Mouse (Mus musculus) ES-Bruce4 (cell line): ENCODE results near the gene Ankrd1. TPM values are rescaled to one million over a fixed set of nuclear protein-coding genes. Genes with fewer than 3 reads are reported as not detected.
A peak's percentile ranks its signal among the peaks of the same experiment; 100 is the strongest.

ENCODE experiments used
- H3K27ac ChIP-seq: 2 replicates; pipeline ENCODE4 v1.5.1; 2012; ENCODE audit warnings: low read length, inconsistent platforms; ENCODE audit not compliant: insufficient read depth
- H3K27me3 ChIP-seq: 2 replicates; pipeline ENCODE4 v1.6.1; 2012; ENCODE audit warnings: mild to moderate bottlenecking, low read length, inconsistent platforms; ENCODE audit not compliant: control insufficient read depth, poor library complexity, insufficient read depth, severe bottlenecking
- H3K36me3 ChIP-seq: 2 replicates; pipeline ENCODE4 v1.6.1; 2012; ENCODE audit warnings: inconsistent platforms, mild to moderate bottlenecking, low read length, moderate library complexity; ENCODE audit not compliant: control insufficient read depth, poor library complexity, insufficient read depth, severe bottlenecking
- H3K4me1 ChIP-seq: one replicate; pipeline ENCODE4 v1.8.1; 2011; ENCODE audit warnings: low read length; ENCODE audit not compliant: control insufficient read depth, insufficient read depth
- H3K4me3 ChIP-seq: 2 replicates; pipeline ENCODE4 v1.5.1; 2011; ENCODE audit warnings: low read depth, mild to moderate bottlenecking, low read length
- H3K9ac ChIP-seq: 2 replicates; pipeline ENCODE4 v1.6.1; 2012; ENCODE audit warnings: low read depth, mild to moderate bottlenecking, inconsistent platforms; ENCODE audit not compliant: poor library complexity, severe bottlenecking
- H3K9me3 ChIP-seq: replicated peaks from 2 replicates; pipeline ENCODE4 v1.6.1; 2012; ENCODE audit warnings: mild to moderate bottlenecking, low read length, inconsistent platforms; ENCODE audit not compliant: control insufficient read depth, poor library complexity, insufficient read depth, severe bottlenecking
- CTCF ChIP-seq: IDR thresholded peaks from one replicate; pipeline ENCODE4 v1.8.1; 2011; ENCODE audit warnings: low read depth, low read length
- EP300 ChIP-seq: IDR thresholded peaks from 2 replicates; pipeline ENCODE4 v1.6.1; 2011; ENCODE audit warnings: low read depth, low read length; ENCODE audit not compliant: insufficient read depth
- POLR2A ChIP-seq: IDR thresholded peaks from one replicate; pipeline ENCODE4 v1.8.1; 2011; ENCODE audit warnings: low read length; ENCODE audit not compliant: insufficient read depth
- polyA plus RNA-seq: library from polyadenylated mRNA; stranded (reverse); fragments of >200 nt; gene quantifications from 2 replicates; pipeline ENCODE4 v1.2.4, GENCODE M21; 2011; ENCODE audit warnings: low read depth; ENCODE audit not compliant: missing spikeins, insufficient read depth, insufficient read length

Gene Ankrd1
- polyA plus RNA-seq, 1 experiment, result 8.7 TPM

DNA sequence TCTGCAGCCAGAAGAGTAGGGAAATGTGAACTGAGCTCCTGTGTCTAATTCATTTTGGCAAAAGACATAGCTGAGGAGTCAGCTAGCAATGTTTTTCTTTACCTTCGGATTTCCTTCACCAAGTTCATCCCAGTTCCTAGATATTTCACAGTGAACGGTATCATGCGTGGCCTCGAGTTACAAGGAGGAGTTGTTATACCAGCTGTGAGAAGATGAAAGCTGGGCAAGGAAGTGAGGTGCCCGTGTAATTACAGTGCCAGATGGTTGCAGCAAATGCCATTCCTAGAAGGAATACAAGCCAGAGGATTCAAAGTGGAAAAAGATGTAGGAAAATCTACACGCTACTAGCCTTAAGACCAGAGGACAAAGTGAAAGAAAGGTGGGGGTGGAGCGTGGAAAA lies 21.0 kb downstream of the Ankrd1 start:
- Histone ChIP-seq H3K36me3 (peaks cover 4% of the 10 kb centered on the region; the same call in 1 of the 2 replicates), H3K9me3 (no peaks in the 10 kb centered on the region), H3K9ac (no peak overlapping the region), H3K4me3 (no peak overlapping the region), H3K4me1 (no peaks in the 10 kb centered on the region), H3K27ac (no peak overlapping the region), H3K27me3 (no peaks in the 10 kb centered on the region)
- TF ChIP-seq POLR2A, result no peak
- no peak for TF ChIP-seq EP300
- no peak for TF ChIP-seq CTCF

DNA sequence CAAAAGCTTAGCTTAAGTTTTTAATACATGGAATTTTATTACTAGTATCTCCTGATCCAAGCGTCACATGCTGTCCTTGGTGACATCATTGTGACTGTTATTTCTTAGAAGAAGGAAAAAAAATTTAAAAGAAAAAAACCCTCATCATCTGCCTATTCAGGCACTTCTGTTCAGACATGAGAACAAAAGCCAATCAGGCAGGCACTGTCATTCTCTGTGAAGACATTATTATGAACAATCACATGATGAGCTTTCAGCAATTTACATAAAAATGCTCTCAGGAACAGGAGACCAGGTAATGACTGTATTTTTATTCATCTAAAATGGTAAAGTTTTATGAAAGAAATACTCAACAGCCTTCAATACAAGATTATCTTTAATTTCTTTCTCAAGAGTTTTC lies 21.6 kb downstream of the Ankrd1 start:
- no peak overlapping the region for H3K27ac ChIP-seq
- H3K4me3 ChIP-seq, result no peak overlapping the region
- H3K4me1 ChIP-seq, result no peaks in the 10 kb centered on the region
- H3K9ac ChIP-seq, result no peak overlapping the region
- TF ChIP-seq POLR2A, result no peak
- no peak for TF ChIP-seq EP300
- TF ChIP-seq CTCF, result no peak
- peaks cover 8% of the 10 kb centered on the region for H3K36me3 ChIP-seq
- H3K27me3 ChIP-seq, result no peaks in the 10 kb centered on the region
- no peaks in the 10 kb centered on the region for H3K9me3 ChIP-seq

- no peak overlapping the region for H3K4me3 ChIP-seq
- H3K36me3 ChIP-seq, result peaks cover 9% of the 10 kb centered on the region
- H3K27me3 ChIP-seq, result no peaks in the 10 kb centered on the region
- H3K9ac ChIP-seq, result no peak overlapping the region
- TF ChIP-seq POLR2A, result no peak
- no peak for TF ChIP-seq EP300
- TF ChIP-seq CTCF, result no peak
- no peaks in the 10 kb centered on the region for H3K4me1 ChIP-seq
- no peak overlapping the region for H3K27ac ChIP-seq
- H3K9me3 ChIP-seq, result no peaks in the 10 kb centered on the region
Measured at GRCm38 (mm10) chr19:36097194-36097593, 22.7 kb downstream of the Ankrd1 start.

DNA sequence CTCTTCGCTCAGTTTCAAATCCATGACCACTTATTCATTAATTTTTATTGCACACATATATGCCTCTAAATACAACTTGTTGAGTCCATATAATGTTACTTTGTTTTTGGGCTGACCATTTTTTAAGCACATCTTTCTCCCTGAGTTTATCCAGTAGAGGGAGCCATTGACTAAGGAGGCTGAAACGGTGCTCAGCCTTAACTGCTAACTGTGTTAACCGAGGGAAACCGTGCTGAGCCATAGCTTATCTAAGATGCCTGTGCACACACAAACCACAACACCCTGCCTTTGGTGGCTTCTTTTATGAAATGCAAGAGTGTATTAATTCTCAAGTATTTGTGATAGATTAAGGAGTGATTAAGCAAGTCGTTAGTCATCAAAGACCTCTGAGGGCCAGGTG lies 29.1 kb downstream of the Ankrd1 start:
- Histone ChIP-seq H3K27me3 (no peaks in the 10 kb centered on the region), H3K9ac (no peak overlapping the region), H3K27ac (no peak overlapping the region), H3K36me3 (peaks cover 16% of the 10 kb centered on the region), H3K9me3 (no peaks in the 10 kb centered on the region), H3K4me3 (no peak overlapping the region), H3K4me1 (no peaks in the 10 kb centered on the region)
- peak; percentile 26 for TF ChIP-seq CTCF
- no peak for TF ChIP-seq EP300

GRCm38 (mm10) chr19:36083262-36084225 lies 36.4 kb downstream of the Ankrd1 start, which contains the start of gene Rpp30:
Gene Rpp30, plus strand, starts transcription at chr19:36083716.
- H3K27me3 ChIP-seq, result no peaks in the 10 kb centered on the region; the same call in 1 of the 2 replicates
- H3K36me3 ChIP-seq, result peaks cover 5% of the 10 kb centered on the region
- no peak within 1 kb of the TSS for H3K27ac ChIP-seq
- peak within 1 kb of the TSS; percentile 82 for H3K9ac ChIP-seq
- TF ChIP-seq POLR2A, result peak; percentile 39
- no peak for TF ChIP-seq CTCF
- H3K4me3 ChIP-seq, result peak within 1 kb of the TSS; percentile 99
- H3K9me3 ChIP-seq, result no peaks in the 10 kb centered on the region
- no peaks in the 10 kb centered on the region for H3K4me1 ChIP-seq

DNA sequence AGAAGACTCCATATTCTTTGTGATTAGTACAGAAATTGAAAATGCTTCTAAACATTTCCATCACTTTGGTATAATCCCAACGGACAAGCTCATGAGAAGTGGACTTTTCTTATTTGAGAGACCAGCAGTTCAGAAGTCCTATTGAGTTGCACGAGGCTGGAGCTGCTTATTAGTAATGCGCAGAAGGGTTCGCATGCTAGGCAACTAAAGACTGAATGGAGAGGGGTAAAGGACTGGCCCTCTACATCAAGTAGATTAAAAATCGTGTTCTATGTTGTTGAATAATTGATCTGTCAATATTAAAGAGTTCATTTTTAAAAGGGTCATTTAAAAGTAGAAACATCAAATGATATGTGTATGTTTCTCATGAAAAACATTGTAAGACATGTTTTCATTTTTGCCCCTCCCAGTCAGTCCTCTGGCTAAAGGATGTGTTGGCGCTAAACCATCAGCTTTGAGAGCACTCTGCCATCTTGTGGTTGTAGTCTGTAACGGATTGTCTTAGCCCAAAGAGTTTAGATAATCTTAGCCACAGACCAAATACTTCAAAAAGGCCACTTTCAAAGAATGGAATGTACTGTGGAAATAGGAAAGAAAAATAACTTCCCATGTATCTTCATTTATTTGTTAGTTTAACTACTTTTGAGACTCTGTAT lies 37.2 kb downstream of the Ankrd1 start:
- H3K4me1 ChIP-seq, result no peaks in the 10 kb centered on the region
- no peak for TF ChIP-seq EP300
- TF ChIP-seq CTCF, result no peak
- no peak for TF ChIP-seq POLR2A
- no peaks in the 10 kb centered on the region for H3K9me3 ChIP-seq
- H3K27ac ChIP-seq, result no peak overlapping the region
- no peaks in the 10 kb centered on the region; the same call in none of the 2 replicates for H3K36me3 ChIP-seq
- H3K9ac ChIP-seq, result 0 out of 2 replicates have a peak overlapping the region, but pooled peaks have one; percentile 16
- H3K27me3 ChIP-seq, result no peaks in the 10 kb centered on the region; the same call in 1 of the 2 replicates
- H3K4me3 ChIP-seq, result no peak overlapping the region; the same call in 1 of the 2 replicates
